Mouse (Mus musculus) lung, postnatal 0 days (tissue): ENCODE measurements around the gene Hectd2.

ENCODE experiments used
- CTCF ChIP-seq: IDR thresholded peaks from 2 replicates; pipeline ENCODE4 v1.5.1; 2016; ENCODE audit warnings: antibody characterized with exemption, mild to moderate bottlenecking
- EP300 ChIP-seq: IDR thresholded peaks from 2 replicates; pipeline ENCODE4 v1.6.1; 2016; ENCODE audit warnings: antibody characterized with exemption, mild to moderate bottlenecking, control low read depth

DNA sequence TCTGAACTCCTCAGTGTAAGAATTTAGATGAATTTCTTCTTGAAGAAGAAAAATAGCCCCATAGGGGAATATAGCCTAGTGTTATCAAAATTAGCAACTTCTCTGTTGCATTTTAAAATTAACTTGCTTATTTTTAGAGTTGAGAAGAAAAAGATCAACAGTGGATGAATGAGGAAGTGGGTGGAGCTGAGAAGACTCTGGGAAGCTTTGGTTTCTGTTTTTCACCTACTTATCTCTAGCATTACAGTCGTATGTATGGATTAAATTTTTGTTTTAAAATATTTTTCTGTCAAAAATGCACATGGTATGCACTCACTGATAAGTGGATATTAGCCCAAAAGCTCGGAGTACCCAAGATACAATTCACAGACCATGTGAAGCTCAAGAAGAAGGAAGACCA is 6.7 kb downstream of the Hectd2 start:
- TF ChIP-seq CTCF (no peak), EP300 (no peak)
